In genomic region chr11:35697476-35697875, GRCm38 (mm10) we compare ENCODE assay signal across 12 mouse cellular contexts.
"Had no signal": no experiment of that assay in that cellular context is flagged by ENCODE, and none has a peak within 500 bp of the region (broad histone marks: within the 10 kb centered on the region; RNA-seq: fewer than 3 reads in every experiment).

No protein-coding gene starts in this region.

- H3K4me2 ChIP-seq: limb, embryonic 15.5 days; liver, embryonic 12.5 days; midbrain, embryonic 11.5 days; neural tube, embryonic 13.5 days; stomach, embryonic 15.5 days had no signal

- DNase-seq: kidney, adult 11 months; kidney, postnatal 10 days; lung, postnatal 36 days; retina, postnatal 1 day; right cerebral cortex, postnatal 4 days; thymus, postnatal 36 days had no signal

- H3K4me3 ChIP-seq: limb, embryonic 15.5 days; liver, embryonic 12.5 days; neural tube, embryonic 13.5 days; stomach, embryonic 15.5 days had no signal

- ATAC-seq: liver, embryonic 12.5 days; midbrain, embryonic 16.5 days had no signal

- H3K27me3 ChIP-seq: limb, embryonic 15.5 days; liver, embryonic 12.5 days; neural tube, embryonic 13.5 days; stomach, embryonic 15.5 days had no signal

- H3K4me1 ChIP-seq: limb, embryonic 15.5 days; liver, embryonic 12.5 days; neural tube, embryonic 13.5 days; stomach, embryonic 15.5 days had no signal

- H3K27ac ChIP-seq: limb, embryonic 15.5 days; liver, embryonic 12.5 days; neural tube, embryonic 13.5 days; stomach, embryonic 15.5 days had no signal

- H3K9ac ChIP-seq: limb, embryonic 15.5 days; liver, embryonic 12.5 days; neural tube, embryonic 13.5 days; stomach, embryonic 15.5 days had no signal

- H3K9me3 ChIP-seq: limb, embryonic 15.5 days; liver, embryonic 12.5 days; neural tube, embryonic 13.5 days; stomach, embryonic 15.5 days had no signal

- H3K36me3 ChIP-seq: liver, embryonic 12.5 days; neural tube, embryonic 13.5 days; stomach, embryonic 15.5 days had no signal
